Mouse (Mus musculus): Measurements from ENCODE around the gene Rnf138rt1.

DNA sequence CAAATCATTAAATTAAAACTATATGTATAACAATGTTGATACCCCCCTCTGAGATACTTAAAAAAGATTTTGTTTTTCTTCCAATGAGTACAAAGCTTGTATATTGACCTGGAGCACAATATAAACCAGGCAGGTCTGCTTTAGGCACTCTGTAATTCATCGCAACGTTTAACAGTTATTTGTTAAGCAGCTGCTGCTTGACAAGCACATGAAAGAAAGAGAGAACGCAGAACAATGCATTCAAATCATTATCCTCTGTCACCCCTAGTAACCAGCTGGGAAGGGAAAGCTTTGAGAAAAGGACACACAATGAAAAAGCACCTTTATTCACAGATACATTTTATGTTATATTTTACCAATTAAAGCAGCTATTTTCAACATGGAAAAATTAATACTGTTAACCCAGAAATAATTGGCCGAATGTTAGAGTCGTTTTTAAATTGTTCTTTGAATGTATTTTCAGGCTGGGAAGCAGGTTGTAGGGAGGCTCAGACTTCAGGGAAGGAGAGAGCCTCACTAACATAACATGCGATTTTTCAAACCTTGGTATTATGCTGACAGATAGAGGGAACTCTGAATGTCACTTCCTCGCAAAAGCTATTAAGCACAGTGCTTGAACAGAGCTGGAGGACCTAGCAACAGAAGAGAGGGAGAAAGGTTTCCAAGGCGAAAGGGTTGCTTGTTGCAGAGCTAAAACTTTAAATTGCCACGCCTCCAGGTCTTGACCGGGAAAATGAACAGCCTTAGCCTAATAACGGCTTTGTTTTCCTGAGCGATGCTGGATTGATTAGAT is 38.1 kb downstream of the Rnf138rt1 start:
- TF ChIP-seq CTCF (IDR thresholded peaks at IDR 0.05; ENCODE audit: low read depth) (no peak), EP300 (IDR thresholded peaks at IDR 0.05; ENCODE audit: low read depth) (no peak)
